Mouse (Mus musculus) heart, embryonic 12.5 days (tissue): Measurements from ENCODE around the gene Bpifb1. TPM values are rescaled to one million over a fixed set of nuclear protein-coding genes. Genes with fewer than 3 reads are reported as not detected.
"Not testable (repeated sequence)": the region's sequence is repeated elsewhere in the genome, so short reads cannot be mapped to it uniquely, and the experiment has no call there.

Experiments
- ATAC-seq: fragments of 200-750 bp; cut with Nextera tagmentation; 2 replicates; pipeline ENCODE4 v1.8.0; 2017; ENCODE audit warnings: moderate TSS enrichment, moderate library complexity; ENCODE audit not compliant: insufficient number of reproducible peaks, low FRiP score
- H3K27ac ChIP-seq: fragments of 300-500 bp; sonication (generic); 2 replicates; pipeline ENCODE4 v1.5.1; 2016; ENCODE audit warnings: mild to moderate bottlenecking, moderate library complexity; ENCODE audit not compliant: poor library complexity, severe bottlenecking
- H3K27me3 ChIP-seq: fragments of 300-500 bp; sonication (generic); replicated peaks from 2 replicates; pipeline ENCODE4 v1.6.1; 2016; ENCODE audit warnings: mild to moderate bottlenecking, moderate library complexity
- H3K36me3 ChIP-seq: fragments of 300-500 bp; sonication (generic); 2 replicates; pipeline ENCODE4 v1.6.1; 2016; ENCODE audit warnings: mild to moderate bottlenecking, moderate library complexity
- H3K4me1 ChIP-seq: fragments of 300-500 bp; sonication (generic); replicated peaks from 2 replicates; pipeline ENCODE4 v1.6.1; 2016; ENCODE audit warnings: mild to moderate bottlenecking
- H3K4me2 ChIP-seq: fragments of 300-500 bp; sonication (generic); 2 replicates; pipeline ENCODE4 v1.6.1; 2016; ENCODE audit warnings: mild to moderate bottlenecking, moderate library complexity
- H3K4me3 ChIP-seq: fragments of 300-500 bp; sonication (generic); 2 replicates; pipeline ENCODE4 v1.5.1; 2016; ENCODE audit warnings: mild to moderate bottlenecking
- H3K9ac ChIP-seq: fragments of 300-500 bp; sonication (generic); 2 replicates; pipeline ENCODE4 v1.6.1; 2016; ENCODE audit warnings: mild to moderate bottlenecking, moderate library complexity
- H3K9me3 ChIP-seq: fragments of 300-500 bp; sonication (generic); replicated peaks from 2 replicates; pipeline ENCODE4 v1.6.1; 2016; ENCODE audit warnings: mild to moderate bottlenecking, moderate library complexity
- WGBS: fragments of 180-500 bp; shearing (Covaris S2); methylation state at CpG from one replicate; pipeline ENCODE4 v1.1.7; 2016; 5-methylcytosine and 5-hydroxymethylcytosine counted together
- polyA plus RNA-seq: library from polyadenylated mRNA; unstranded; fragments of >200 nt; fragmentation: Nextera tagmentation; extraction: Ambion mirVana; gene quantifications from 2 replicates; pipeline ENCODE4 v1.2.1, GENCODE M21; 2016

Gene Bpifb1
- polyA plus RNA-seq, 1 experiment from 2014 or later: 0.14 TPM

DNA sequence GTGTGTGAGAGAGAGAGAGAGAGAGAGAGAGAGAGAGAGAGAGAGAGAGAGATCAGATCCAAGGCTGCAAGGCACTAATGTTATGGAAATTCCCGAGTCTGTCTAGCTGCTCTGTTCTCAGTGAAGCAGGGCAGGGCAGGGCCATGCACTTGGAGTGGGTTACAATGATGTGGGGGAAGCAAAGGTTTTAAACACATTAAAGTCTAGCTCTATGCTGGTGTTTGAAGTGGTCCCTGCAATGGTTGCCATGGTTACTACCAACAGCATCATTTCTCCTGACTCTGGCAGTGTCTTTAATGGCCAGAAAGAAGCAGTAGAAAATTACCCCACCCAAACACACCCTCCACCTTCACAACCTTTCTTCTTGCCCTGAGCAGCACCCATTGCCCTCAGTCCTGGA is 20.5 kb downstream of the Bpifb1 start:
- Histone ChIP-seq H3K27me3 (peaks cover 17% of the 10 kb centered on the region; the same call in 1 of the 2 replicates), H3K4me2 (no peak overlapping the region), H3K36me3 (no peaks in the 10 kb centered on the region), H3K9ac (no peak overlapping the region), H3K4me3 (no peak overlapping the region), H3K27ac (no peak overlapping the region), H3K9me3 (no peaks in the 10 kb centered on the region), H3K4me1 (peaks cover 7% of the 10 kb centered on the region; the same call in 1 of the 2 replicates)
- no peak for ATAC-seq
- 69% methylated on average over 1 of the region's 1 CpGs for WGBS

DNA sequence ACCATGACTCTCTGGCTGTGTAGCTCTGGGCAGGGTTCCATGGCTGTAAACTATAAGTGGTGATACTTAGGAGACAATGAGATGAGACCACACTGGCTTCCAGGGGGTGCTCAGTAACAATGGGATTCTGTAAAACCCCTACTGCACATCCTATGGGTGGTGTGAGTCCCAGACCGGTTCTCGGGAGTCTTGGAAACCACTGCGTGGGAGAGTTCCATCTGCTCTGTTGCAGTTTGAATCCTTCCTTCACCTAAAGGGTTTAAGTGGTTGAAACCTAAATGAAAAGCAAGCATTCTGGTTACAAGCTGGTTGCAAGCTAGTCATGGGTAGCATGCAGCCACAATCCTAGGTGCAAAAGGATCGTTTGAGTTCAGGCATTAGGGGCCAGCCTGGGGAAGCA is 21.3 kb downstream of the Bpifb1 start:
- Histone ChIP-seq H3K27me3 (peaks cover 17% of the 10 kb centered on the region; the same call in 1 of the 2 replicates), H3K9ac (no peak overlapping the region), H3K27ac (no peak overlapping the region), H3K4me3 (no peak overlapping the region), H3K36me3 (no peaks in the 10 kb centered on the region), H3K4me2 (no peak overlapping the region), H3K9me3 (no peaks in the 10 kb centered on the region), H3K4me1 (peaks cover 4% of the 10 kb centered on the region; the same call in 1 of the 2 replicates)
- WGBS: 80% methylated on average over 4 of the region's 4 CpGs
- ATAC-seq: no peak

DNA sequence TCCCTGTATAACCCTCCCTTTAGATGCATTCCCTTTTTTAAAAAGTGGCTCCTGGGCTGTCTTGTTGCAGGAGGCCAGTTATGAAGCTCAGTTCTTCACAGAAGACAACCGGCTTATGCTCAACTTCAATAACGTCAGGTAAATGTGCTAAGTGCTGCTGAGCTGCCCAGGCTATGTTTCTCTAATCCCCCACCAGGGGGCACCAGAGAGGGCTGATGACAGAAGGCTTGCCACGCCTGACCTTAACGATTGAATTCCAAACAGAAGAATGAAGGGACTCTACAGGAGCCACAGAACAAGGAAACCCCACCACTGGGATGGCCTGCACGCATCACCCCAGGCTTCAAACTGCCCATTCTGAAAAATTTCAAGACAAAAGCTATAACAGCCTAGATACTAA is 24.6 kb downstream of the Bpifb1 start:
- Histone ChIP-seq H3K4me2 (no peak overlapping the region), H3K9me3 (no peaks in the 10 kb centered on the region), H3K4me1 (no peaks in the 10 kb centered on the region), H3K27ac (no peak overlapping the region), H3K9ac (no peak overlapping the region), H3K27me3 (peaks cover 17% of the 10 kb centered on the region; the same call in 1 of the 2 replicates), H3K36me3 (no peaks in the 10 kb centered on the region), H3K4me3 (no peak overlapping the region)
- 12% methylated on average over 5 of the region's 5 CpGs for WGBS
- ATAC-seq: no peak

DNA sequence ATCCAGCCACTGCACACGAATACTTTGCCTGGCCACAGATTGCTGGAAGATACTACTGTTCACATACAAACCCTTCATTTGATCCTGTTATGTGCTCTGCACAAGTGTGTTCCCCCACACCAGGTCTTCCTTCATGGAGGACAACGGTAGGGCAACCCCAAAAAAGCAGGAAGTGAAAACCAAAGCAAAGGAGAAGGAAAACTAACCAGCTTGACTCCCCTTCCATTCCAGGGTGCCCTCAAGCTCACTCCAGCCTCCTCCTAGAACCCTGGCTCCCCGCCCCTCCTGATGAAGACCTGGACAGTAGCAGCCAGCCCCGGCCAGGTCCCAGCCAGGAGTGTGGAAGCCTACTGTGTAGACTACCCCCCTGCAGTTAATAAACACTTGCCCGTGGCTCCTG is 29.3 kb downstream of the Bpifb1 start:
- WGBS: 74% methylated on average over 5 of the region's 5 CpGs

DNA sequence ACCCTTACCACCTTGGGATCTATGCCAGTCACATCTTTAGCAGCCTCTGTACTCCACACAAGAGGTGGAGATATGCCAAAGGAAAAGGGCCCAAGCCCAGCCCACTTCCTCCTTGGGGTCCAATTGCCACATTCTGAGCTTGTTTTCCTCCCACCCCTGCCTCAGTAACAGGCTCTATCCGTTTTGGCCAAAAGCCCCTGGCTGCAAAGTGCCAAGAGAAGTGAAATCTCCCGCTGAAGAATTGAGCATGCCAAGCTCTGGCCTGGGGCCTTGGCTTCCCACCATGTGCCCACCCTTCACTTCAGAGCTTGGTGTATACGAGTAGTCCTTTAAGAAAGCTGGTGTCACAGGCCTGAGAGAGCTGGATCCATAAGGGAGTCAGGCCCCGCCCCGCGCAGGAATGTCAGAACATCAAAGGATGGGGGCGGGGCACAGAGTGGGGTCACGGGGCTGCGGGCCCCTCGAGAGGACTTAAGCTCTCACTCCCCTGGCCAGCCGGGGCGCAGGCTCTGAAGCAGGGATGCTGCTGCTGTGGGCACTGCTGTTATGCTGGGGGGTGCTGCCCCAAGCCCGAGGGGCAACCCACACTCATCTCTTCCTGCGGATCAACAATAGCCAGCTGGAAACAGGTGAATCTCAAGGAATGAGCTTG is 32.8 kb downstream of the Bpifb1 start, which contains the start of gene Bpifb5:
TSS of gene Bpifb5 (plus strand) at position 478 of the 652 bp plus-strand sequence.
- no peak within 1 kb of the TSS for H3K27ac ChIP-seq

More for the DNA sequence above, 29.3 kb downstream of the Bpifb1 start:
- Histone ChIP-seq H3K4me3 (no peak overlapping the region), H3K4me1 (peaks cover 19% of the 10 kb centered on the region), H3K27me3 (no peaks in the 10 kb centered on the region), H3K9ac (no peak overlapping the region), H3K4me2 (no peak overlapping the region), H3K27ac (no peak overlapping the region), H3K36me3 (no peaks in the 10 kb centered on the region), H3K9me3 (no peaks in the 10 kb centered on the region)
- ATAC-seq: no peak

DNA sequence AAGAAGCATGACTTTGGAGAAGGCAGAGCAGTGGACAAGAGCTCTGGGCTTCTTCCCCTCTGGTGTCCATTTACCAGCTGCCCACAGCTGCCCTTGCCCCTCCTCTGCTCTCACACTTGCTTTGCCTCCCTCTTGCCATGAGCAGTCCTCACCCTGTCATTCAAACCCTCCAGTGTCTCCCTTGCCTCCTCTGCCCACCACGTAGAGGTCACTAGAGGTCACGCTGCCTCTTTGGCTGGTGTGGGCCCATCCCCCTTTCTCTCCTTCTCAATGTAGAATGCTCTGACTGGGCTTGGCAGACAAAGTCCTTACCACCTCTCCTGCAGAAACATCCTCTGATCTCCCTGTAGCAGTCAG is 33.3 kb downstream of the Bpifb1 start:
- Histone ChIP-seq H3K27ac (no peak overlapping the region), H3K4me2 (peak overlapping the region; percentile 35), H3K9me3 (no peaks in the 10 kb centered on the region), H3K4me3 (no peak overlapping the region), H3K4me1 (peaks cover 33% of the 10 kb centered on the region), H3K36me3 (no peaks in the 10 kb centered on the region), H3K27me3 (no peaks in the 10 kb centered on the region), H3K9ac (no peak overlapping the region)
- no peak; the same call in 1 of the 2 replicates for ATAC-seq
- WGBS: 16% methylated on average over 2 of the region's 2 CpGs

More for the DNA sequence above, 32.8 kb downstream of the Bpifb1 start, which contains the start of gene Bpifb5:
- H3K9ac ChIP-seq: no peak within 1 kb of the TSS
- H3K4me3 ChIP-seq: no peak within 1 kb of the TSS
- H3K9me3 ChIP-seq: no peaks in the 10 kb centered on the region
- peak; percentile 43; the same call in 1 of the 2 replicates for ATAC-seq
- peaks cover 33% of the 10 kb centered on the region for H3K4me1 ChIP-seq
- 8% methylated on average over 14 of the region's 14 CpGs for WGBS
- peak within 1 kb of the TSS; percentile 35 for H3K4me2 ChIP-seq
- H3K27me3 ChIP-seq: no peaks in the 10 kb centered on the region
- no peaks in the 10 kb centered on the region for H3K36me3 ChIP-seq

DNA sequence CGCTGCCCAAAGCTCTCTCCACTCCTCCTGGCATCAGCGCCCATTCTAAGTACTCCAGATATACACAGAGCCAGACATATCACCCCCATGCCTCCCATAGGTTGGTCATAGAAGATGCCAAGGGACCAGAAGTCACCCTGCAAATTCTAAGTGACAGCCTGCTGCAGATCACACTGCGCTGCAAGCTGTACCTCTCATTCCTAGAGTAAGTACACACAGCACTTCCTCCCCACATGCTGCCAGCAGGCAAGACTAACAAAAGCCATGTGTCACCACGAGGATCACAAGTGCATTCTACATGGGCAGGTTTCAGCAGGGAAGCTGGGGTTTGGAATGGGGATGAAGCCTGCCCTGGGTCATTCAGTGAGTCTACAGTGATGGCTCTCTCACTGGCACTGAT is 36.4 kb downstream of the Bpifb1 start:
- Histone ChIP-seq H3K4me2 (no peak overlapping the region), H3K9me3 (no peaks in the 10 kb centered on the region), H3K27ac (no peak overlapping the region), H3K9ac (no peak overlapping the region), H3K36me3 (no peaks in the 10 kb centered on the region), H3K4me3 (no peak overlapping the region), H3K4me1 (peaks cover 33% of the 10 kb centered on the region), H3K27me3 (no peaks in the 10 kb centered on the region)
- ATAC-seq: no peak
- WGBS: 71% methylated on average over 4 of the region's 4 CpGs

DNA sequence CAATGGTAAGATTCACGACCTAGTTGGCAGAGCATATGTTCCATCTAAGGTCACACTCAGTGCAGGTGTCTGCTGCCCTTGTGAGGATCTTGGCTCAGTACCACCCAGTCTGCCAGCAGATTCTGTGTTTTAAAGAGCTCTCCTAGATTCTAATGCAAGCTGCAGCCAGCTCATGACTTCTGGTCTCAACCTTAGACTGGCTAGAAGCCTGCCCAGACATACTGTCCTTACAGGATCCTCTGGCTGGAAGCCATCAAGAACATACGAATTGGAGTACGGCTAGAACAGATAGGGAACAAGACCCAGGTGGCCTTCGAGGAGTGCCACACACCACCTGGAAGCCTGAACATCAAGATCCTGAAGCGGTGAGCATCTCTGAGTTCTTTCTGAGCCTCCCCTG is 37.2 kb downstream of the Bpifb1 start:
- peaks cover 31% of the 10 kb centered on the region for H3K4me1 ChIP-seq
- no peak overlapping the region for H3K4me3 ChIP-seq
- H3K9ac ChIP-seq: no peak overlapping the region
- WGBS: 77% methylated on average over 5 of the region's 5 CpGs
- H3K36me3 ChIP-seq: no peaks in the 10 kb centered on the region
- ATAC-seq: no peak
- no peak overlapping the region for H3K27ac ChIP-seq
- H3K27me3 ChIP-seq: no peaks in the 10 kb centered on the region
- H3K9me3 ChIP-seq: no peaks in the 10 kb centered on the region
- H3K4me2 ChIP-seq: no peak overlapping the region

DNA sequence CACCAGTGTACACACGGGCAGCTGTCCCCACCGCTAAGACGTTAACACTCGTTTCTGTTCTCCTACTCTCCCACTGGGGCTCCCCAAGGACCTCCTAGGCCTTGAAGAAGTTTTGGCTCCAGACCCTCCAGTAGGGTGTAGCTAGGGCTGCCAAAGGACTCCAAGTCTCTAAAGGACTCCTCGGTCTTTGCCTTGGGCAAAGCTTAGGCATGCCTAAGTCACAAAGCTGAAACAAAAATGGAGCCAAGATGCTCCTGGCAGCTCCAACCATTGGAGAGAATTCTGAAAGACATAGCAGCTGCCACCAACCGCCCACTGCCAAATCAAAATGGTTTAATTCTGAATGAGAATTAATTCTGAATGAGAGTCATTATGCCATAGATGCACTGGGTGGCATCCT is 42.8 kb downstream of the Bpifb1 start:
- Histone ChIP-seq H3K4me3 (no peak overlapping the region), H3K27me3 (no peaks in the 10 kb centered on the region), H3K9ac (no peak overlapping the region), H3K27ac (no peak overlapping the region), H3K9me3 (no peaks in the 10 kb centered on the region), H3K36me3 (no peaks in the 10 kb centered on the region), H3K4me2 (no peak overlapping the region), H3K4me1 (no peaks in the 10 kb centered on the region)
- no peak for ATAC-seq
- 93% methylated on average over 6 of the region's 6 CpGs for WGBS

DNA sequence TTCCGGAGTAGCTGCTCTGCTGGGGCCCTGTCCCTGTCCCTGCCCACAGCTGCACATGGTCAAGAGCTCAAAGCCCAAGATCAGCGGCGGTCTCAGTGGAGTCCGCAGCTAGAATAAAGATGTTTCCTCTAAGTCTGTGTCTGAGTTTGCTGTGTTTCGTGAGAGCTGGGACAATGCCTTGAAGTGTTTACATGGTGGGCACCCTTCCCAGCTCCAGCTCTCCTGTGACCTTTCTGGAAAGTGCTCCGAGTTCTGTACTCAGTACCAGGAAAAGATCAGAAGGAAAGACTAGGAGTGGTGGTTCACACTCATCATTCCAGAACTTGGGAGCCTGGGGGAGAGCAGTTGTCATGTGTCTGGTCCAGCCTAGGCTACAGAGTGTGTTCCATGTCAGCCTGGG is 50.2 kb downstream of the Bpifb1 start:
- H3K9me3 ChIP-seq: peaks cover 6% of the 10 kb centered on the region
- no peaks in the 10 kb centered on the region for H3K27me3 ChIP-seq
- H3K9ac ChIP-seq: no peak overlapping the region
- 77% methylated on average over 6 of the region's 6 CpGs for WGBS
- H3K27ac ChIP-seq: no peak overlapping the region
- H3K36me3 ChIP-seq: no peaks in the 10 kb centered on the region
- H3K4me3 ChIP-seq: no peak overlapping the region
- no peak for ATAC-seq
- no peak overlapping the region for H3K4me2 ChIP-seq
- H3K4me1 ChIP-seq: no peaks in the 10 kb centered on the region

DNA sequence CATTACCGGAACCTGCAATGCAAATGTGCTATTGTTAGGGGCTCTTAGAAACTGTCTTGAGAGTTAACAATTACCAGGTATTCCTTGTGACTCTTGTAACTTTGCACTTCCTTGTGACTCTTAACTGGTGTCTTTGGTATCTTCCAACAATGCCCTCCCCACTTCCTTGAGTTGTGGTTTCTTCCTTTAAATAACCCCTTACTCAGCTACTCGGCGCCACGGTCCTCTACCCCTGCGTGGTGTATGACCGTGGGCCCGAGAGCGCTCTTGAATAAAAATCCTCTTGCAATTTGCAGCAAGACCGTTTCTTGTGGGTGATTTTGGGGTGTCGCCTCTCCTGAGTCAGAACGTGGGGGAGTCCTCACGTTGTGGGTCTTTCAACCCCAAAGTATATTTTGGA is 52.1 kb downstream of the Bpifb1 start:
- not testable (repeated sequence) for H3K4me3 ChIP-seq, H3K9ac ChIP-seq, H3K4me1 ChIP-seq, ATAC-seq, H3K4me2 ChIP-seq, H3K9me3 ChIP-seq, H3K36me3 ChIP-seq, H3K27me3 ChIP-seq, H3K27ac ChIP-seq
- 91% methylated on average over 11 of the region's 12 CpGs for WGBS
